ENCODE assay signal across 8 mouse cellular contexts in genomic region chr13:37858508-37858907, GRCm38 (mm10).
DNase-seq lines count a peak whose midpoint lies in the region; ATAC-seq lines count a peak whose summit lies in the region.

No protein-coding gene starts in this region.

- H3K36me3 ChIP-seq in heart, embryonic 12.5 days = no peaks in the 10 kb centered on the region
- no peaks in the 10 kb centered on the region for H3K36me3 ChIP-seq in embryonic facial prominence, embryonic 13.5 days
- H3K36me3 ChIP-seq in kidney, embryonic 15.5 days = no peaks in the 10 kb centered on the region
- H3K36me3 ChIP-seq in midbrain, embryonic 15.5 days (replicated peaks) = no peaks in the 10 kb centered on the region

- peak overlapping the region; percentile 66 for H3K4me3 ChIP-seq in heart, embryonic 12.5 days
- peak overlapping the region; percentile 60 for H3K4me3 ChIP-seq in embryonic facial prominence, embryonic 13.5 days
- peak overlapping the region; percentile 59 for H3K4me3 ChIP-seq in kidney, embryonic 15.5 days (replicated peaks)
- peak overlapping the region; percentile 66 for H3K4me3 ChIP-seq in midbrain, embryonic 15.5 days

- peak overlapping the region; percentile 79 for H3K9ac ChIP-seq in heart, embryonic 12.5 days
- H3K9ac ChIP-seq in embryonic facial prominence, embryonic 13.5 days = peak overlapping the region; percentile 77
- H3K9ac ChIP-seq in kidney, embryonic 15.5 days = peak overlapping the region; percentile 57
- H3K9ac ChIP-seq in midbrain, embryonic 15.5 days = peak overlapping the region; percentile 74; the same call in 1 of the 2 replicates

- H3K9me3 ChIP-seq in heart, embryonic 12.5 days (replicated peaks) = no peaks in the 10 kb centered on the region
- H3K9me3 ChIP-seq in embryonic facial prominence, embryonic 13.5 days = no peaks in the 10 kb centered on the region
- no peaks in the 10 kb centered on the region for H3K9me3 ChIP-seq in kidney, embryonic 15.5 days (replicated peaks)
- no peaks in the 10 kb centered on the region for H3K9me3 ChIP-seq in midbrain, embryonic 15.5 days

- 0 out of 2 replicates have a peak, but pooled peaks have one; percentile 0 for ATAC-seq in heart, embryonic 12.5 days (ENCODE audit: insufficient number of reproducible peaks, low FRiP score)
- no peak for ATAC-seq in embryonic facial prominence, embryonic 13.5 days (ENCODE audit: insufficient number of reproducible peaks, insufficient read depth, low FRiP score, low TSS enrichment, low read depth)
- ATAC-seq in kidney, embryonic 15.5 days (replicated peaks; ENCODE audit: low FRiP score) = no peak
- no peak for ATAC-seq in midbrain, embryonic 15.5 days (replicated peaks)

- DNase-seq in heart, postnatal 10 days = no peak
- no peak for DNase-seq in left cerebral cortex, adult 18-20 months (ENCODE audit: low spot score in 2 of 2)
- DNase-seq in cerebellum, postnatal 36 days = no peak
- no peak for DNase-seq in cerebellum, adult 11 months

- H3K27me3 ChIP-seq in heart, embryonic 12.5 days (replicated peaks) = no peaks in the 10 kb centered on the region
- no peaks in the 10 kb centered on the region for H3K27me3 ChIP-seq in embryonic facial prominence, embryonic 13.5 days
- H3K27me3 ChIP-seq in kidney, embryonic 15.5 days = no peaks in the 10 kb centered on the region
- peaks cover 6% of the 10 kb centered on the region for H3K27me3 ChIP-seq in midbrain, embryonic 15.5 days (replicated peaks)

- peak overlapping the region; percentile 77 for H3K27ac ChIP-seq in heart, embryonic 12.5 days (ENCODE audit: poor library complexity, severe bottlenecking)
- peak overlapping the region; percentile 79 for H3K27ac ChIP-seq in embryonic facial prominence, embryonic 13.5 days
- peak overlapping the region; percentile 90 for H3K27ac ChIP-seq in kidney, embryonic 15.5 days
- no peak overlapping the region for H3K27ac ChIP-seq in midbrain, embryonic 15.5 days

- peak overlapping the region; percentile 99 for H3K4me2 ChIP-seq in heart, embryonic 12.5 days
- peak overlapping the region; percentile 99 for H3K4me2 ChIP-seq in embryonic facial prominence, embryonic 13.5 days
- peak overlapping the region; percentile 94 for H3K4me2 ChIP-seq in kidney, embryonic 15.5 days
- peak overlapping the region; percentile 96 for H3K4me2 ChIP-seq in midbrain, embryonic 15.5 days

- intact Hi-C loops in heart, postnatal 10 days (cut with DNase I) = no loop called here

- peaks cover 78% of the 10 kb centered on the region for H3K4me1 ChIP-seq in heart, embryonic 12.5 days (replicated peaks)
- H3K4me1 ChIP-seq in embryonic facial prominence, embryonic 13.5 days = peaks cover 64% of the 10 kb centered on the region
- H3K4me1 ChIP-seq in kidney, embryonic 15.5 days = peaks cover 79% of the 10 kb centered on the region
- peaks cover 37% of the 10 kb centered on the region for H3K4me1 ChIP-seq in midbrain, embryonic 15.5 days

- WGBS in heart, embryonic 12.5 days = 41% methylated on average over 9 of the region's 9 CpGs
- WGBS in embryonic facial prominence, embryonic 13.5 days = 21% methylated on average over 9 of the region's 9 CpGs
- WGBS in kidney, embryonic 15.5 days = 25% methylated on average over 9 of the region's 9 CpGs
- 35% methylated on average over 9 of the region's 9 CpGs for WGBS in midbrain, embryonic 15.5 days
